Mouse (Mus musculus) brain, embryonic 18.5 days (tissue): ENCODE results near the gene Tlk1.
"Not testable (repeated sequence)": the region's sequence is repeated elsewhere in the genome, so short reads cannot be mapped to it uniquely, and the experiment has no call there.

Experiments used
- DNase-seq: peaks from one replicate; pipeline ENCODE4 v3.0.0-alpha.2; 2012; ENCODE audit warnings: low read depth, low spot score

Tlk1 gene

GRCm38 (mm10) chr2:70833261-70833660, 7.7 kb upstream of the Tlk1 start:
- no peak for DNase-seq

- DNase-seq: no peak
These were observed 6.3 kb upstream of the Tlk1 start for GRCm38 (mm10) chr2:70831709-70832350.

DNA sequence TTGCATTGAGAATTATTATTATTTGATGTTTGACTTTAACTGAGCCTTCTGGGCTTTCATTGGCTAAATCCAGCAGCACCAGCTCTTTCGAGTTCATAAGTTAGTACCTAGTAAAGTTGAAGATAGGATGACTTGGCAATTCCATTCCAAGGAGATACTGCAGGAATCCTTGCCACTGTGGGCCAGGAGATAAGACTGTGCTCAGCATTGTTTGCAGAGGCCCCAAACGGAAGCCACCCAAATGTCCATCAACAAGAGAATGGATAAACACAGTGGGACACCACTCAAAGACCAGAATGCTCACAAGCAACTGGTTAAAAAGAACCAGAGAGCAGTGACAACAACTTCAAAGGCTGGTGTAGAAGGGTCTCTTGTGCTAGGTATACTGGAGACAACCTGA, 5.2 kb upstream of the Tlk1 start:
- DNase-seq: no peak

GRCm38 (mm10) chr2:70829946-70830610, 4.5 kb upstream of the Tlk1 start:
- DNase-seq: no peak

DNA sequence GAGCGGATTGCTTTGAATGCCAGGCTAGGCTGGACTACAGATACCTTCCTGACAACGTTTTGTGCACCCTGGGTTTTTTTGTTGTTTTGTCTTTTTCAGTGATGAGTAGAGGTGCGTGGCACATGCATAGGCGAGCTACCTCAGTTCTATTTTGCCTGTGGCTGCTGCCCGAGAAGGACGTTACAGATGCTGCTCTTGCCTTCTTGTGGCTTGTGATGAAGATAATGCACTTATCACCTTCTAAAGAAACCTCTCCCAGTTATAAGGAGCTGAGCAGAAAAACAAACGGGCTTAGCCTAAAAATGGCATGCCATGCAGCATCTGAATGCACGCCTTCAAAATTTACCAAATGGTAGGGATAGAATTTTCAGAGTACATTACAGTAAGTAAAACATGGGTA, 2.3 kb upstream of the Tlk1 start:
- no peak for DNase-seq

DNA sequence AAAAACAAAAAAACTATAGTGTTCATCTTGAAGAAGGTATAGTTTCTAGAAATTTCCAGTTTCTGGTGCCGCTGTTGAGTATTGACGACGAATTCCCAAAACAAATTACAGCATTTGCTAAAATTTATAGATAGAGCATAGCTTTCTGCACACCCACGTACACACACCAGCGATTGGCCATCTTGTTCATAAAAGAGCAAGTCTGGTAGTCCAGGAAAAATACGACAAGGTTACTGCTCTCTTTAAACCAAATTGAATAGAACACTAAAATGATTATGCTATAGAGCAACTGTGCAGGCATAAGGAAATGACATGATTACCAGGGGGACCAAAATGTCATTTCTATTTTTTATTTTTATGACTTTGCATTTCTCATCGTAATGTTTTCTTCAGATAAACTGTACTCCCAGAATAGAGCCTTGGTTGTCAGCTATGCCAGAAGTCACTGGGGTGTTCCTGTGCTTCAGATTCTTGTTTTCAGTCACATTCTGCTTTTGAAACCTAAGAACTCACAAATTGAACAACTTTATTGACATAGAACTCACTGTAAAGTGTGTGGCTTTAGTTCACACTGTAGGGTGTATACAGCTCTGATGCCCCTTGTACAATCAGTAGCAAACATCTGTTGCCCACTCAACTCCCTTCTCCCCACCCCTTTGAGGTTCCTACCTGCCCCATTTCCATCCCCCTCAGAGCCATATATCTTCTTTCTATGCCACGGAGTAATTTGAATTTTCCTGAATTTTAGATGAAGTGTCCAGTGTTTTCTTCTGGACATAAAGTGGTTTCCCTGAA, 1.1 kb upstream of the Tlk1 start:
- DNase-seq: no peak

DNA sequence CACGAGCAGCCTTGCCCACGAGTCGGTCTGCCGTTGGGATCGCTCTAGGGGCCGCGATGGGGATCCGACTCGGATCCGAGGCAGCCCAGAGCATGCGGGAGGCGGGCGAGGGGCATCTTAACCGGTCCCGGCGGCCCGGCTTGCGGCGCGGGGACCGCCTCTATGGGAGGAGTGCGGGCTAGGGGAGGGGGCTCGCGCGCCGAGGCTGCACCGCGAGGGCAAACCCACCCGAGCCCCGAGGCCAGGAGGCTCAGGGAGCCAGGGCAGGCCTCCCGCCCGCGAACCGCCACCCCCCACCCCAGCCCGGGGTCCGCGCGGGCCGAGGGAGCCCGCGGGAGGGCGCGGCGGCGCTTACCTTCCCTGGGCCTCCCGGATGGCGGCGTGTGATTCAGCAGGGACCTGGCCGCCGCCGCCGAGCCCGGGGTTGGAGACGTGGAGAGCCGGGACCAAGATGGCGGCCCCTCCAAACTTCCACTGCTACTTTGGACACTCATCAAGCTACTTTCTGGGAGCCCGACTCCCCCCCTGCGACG, 624 bp downstream of the Tlk1 start:
- DNase-seq: peak; percentile 18

DNA sequence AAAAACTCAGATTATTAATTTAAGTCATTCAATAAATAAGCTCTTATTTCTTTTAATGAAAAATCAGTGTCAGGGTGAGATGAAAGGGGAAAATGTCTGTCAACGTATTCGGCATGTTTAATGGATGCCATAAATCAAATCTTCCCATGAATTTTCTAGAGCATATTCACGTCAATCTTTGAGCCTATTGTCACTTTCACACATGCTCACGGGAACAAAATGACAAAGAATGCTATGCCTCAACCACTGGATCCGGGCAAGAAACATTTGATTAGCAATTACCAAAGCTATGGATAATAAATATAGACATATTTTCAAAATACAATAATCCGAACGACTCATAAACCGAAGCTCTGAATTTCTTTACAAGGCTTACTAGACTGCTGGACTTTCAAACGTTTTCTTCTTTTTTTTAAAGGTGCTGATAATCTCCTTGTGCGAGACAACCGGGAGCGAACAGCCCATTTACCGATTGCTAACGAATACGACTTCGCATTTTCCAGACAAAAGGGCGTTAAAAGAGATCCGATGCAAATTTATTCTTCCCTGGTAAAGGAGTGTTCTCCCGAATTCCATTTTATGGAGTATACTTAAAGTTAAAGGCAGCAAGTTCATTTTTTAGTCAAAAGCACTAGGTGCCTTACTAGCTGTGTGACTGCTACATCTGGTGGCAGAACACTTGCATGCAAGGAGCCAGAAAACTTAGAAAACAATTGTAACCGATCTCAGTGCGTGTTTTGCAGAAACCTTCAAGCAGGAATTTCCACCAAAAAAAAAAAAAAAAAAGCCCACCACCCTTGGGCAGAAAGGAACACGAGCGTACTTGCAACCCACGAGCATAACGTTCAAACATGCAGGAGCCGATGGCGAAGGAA, 1.4 kb downstream of the Tlk1 start:
- peak; percentile 45 for DNase-seq

DNA sequence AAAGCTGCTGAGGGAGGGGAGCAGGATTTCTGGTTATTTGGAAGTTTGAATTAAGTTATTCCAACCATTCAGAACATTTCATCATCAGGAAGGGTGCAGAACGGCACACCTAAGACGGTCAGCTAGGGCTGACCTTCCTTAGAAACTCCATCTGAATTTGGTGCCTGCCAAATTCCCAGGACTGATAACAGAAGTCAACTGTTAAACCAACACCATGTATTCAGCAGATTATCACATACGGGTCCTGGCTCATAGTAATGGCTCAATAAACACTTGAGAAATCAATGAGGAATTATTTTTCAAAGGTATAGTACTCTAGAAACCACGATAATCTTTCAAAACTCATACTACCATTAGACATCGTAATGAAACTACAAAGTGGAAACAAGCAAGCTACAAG, 2.1 kb downstream of the Tlk1 start:
- no peak for DNase-seq

- DNase-seq: no peak
These were observed 8.6 kb downstream of the Tlk1 start for GRCm38 (mm10) chr2:70816939-70817338.

DNA sequence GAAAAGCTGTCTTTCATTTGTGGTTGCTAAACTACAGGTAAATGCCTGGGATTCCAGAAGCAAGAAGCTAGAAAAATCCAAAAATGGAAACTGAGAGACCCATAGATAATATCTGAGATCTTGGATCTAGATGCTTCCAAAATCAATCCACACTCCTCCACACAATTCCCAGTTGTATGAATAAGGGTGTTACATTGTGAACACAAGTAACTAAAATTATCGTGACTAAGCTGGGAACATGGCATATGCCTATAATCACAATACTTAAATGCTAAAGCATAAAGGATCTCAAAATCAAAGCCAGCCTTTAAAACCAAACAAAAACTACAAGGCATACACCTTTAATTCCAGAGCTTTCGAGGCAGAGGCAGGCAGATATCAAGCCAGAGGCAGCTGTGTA, 9.5 kb downstream of the Tlk1 start:
- DNase-seq: no peak

DNA sequence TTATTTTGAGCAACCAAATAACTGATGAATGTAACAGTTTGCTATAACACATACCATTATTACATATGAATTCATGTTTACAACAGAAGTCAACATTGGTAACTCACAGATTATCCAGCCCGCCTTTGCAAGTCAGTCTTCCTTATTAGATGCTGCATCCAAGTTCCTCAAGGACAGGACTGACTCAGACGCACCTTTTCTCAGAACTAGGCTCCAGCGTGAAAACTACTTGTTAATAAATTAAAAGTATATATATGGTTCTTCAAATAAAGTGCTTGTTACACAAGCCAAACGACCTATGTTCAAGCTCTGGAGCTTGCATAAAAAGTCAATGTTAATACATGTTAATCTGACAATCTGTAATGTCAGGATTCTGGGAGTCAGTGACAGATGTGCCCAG, 11.9 kb downstream of the Tlk1 start:
- DNase-seq: no peak

DNA sequence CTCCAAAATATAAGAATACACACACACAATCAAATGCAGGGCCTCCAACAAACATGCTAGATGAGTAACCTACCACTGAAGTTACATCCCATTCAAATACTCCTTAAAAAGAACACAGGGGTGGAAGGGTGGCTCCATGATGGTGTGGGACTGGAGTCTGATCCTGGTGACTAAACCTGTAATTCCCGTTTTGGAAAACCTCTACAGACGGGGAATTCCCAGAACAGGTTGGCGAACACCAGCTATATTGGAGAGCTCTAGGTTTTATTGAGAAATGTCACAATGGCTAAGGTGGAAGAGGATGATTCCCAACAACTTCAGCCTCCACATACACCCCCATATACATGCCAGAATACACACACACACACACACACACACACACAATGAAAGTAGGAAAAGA, 14.1 kb downstream of the Tlk1 start:
- DNase-seq: no peak

DNA sequence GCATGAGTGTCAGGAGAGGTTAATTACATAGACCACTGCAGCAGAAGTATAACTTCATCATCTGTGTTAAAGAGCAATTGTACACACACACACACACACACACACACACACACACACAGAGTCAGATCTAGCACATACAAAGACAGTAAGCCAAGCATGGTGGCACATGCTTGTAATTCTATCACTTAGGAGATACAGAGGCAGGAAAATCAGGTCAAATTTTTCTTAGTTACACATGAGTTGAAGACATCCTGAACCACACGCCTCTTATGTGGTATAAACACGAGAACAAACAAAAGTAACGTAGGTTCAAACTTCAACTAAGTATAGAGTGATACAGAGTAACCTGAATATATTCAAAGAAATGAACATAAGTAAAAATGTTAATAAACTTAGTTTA, 15.6 kb downstream of the Tlk1 start:
- DNase-seq: no peak

DNA sequence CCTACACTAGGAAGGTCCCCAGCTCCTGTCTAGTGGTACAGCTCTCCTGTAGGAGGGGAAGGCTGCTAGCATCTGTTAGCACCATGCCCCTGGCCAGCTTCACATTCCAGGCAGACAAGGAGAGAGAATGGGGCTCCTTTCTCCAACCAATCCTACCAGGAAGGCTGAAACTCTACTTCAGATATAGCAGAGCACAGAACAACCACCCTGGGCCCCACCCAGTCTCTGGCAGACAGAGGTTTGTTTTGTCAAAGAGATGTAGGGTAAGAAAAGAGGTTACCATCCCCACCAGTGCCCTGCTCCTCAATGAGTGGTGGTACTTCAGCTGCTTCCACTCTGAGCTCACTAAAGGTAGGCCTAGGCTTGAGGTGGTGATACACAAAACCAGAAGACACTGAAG, 16.8 kb downstream of the Tlk1 start:
- no peak for DNase-seq

- DNase-seq: not testable (repeated sequence)
These were observed 17.9 kb downstream of the Tlk1 start for GRCm38 (mm10) chr2:70807678-70808077.

- DNase-seq: no peak
These were observed 19.5 kb downstream of the Tlk1 start for GRCm38 (mm10) chr2:70806020-70806419.

- not testable (repeated sequence) for DNase-seq
These were observed 21.8 kb downstream of the Tlk1 start for GRCm38 (mm10) chr2:70803696-70804095.

DNA sequence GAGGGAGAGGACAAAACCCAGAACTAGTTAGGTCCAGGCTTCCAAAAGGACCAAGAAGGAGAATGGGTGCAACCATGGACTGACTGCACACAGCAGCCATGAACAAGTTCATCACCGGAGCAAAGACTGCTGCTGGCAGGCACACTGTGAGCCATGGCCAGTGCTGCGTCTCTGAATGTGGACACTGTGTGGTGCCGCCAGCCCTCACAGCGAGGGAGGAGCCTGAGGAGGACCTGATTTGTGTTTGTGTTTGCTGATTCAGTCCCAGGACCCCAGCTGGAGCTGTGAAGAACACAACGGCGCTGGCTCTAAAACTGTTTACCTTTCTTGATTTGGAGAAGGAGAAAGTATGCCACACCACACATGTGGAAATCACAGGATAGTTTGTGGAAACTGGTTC, 22.9 kb downstream of the Tlk1 start:
- no peak for DNase-seq

GRCm38 (mm10) chr2:70801543-70801942, 24.0 kb downstream of the Tlk1 start:
- no peak for DNase-seq

DNA sequence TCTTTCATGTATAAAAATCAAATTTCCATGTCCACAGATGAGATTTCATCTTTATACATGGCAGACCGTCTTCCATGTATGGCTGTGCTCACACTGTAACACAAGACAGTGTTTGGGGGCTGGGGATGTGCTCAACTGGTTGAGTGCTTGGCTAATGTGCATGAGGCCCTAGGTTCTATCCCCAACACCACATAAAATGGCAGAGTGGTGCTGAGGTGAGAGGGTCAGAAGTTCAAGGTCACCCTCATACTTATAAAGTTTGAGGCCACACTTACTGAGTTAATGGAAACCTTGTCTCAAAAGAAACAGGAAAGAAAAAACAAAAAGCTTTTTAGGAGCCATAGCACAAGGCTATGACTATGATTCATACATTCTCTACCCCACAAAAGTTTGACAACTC, 25.1 kb downstream of the Tlk1 start:
- no peak for DNase-seq

DNA sequence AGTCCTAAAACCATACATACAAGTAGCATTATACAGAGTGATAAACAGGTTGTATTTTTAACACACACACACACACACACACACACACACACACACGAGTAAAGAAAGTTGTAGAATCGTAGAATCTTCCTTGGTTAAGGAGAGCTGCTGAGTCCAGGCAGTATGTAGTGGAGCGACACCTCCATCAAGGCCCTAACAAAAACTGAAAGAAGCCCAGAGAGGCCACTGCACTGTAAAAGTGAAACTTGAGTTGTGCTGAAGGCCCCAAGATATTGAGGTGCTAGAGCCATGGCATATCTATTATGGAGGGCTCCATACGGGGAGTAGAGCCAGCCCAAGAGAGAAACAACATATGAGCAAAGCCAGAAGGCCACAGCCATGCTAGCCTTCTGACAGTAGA, 32.3 kb downstream of the Tlk1 start:
- DNase-seq: no peak
